11 mouse cellular contexts compared by ENCODE assay signal in genomic region chr11:88402290-88402689, GRCm38 (mm10).
DNase-seq lines count a peak whose midpoint lies in the region; ATAC-seq and TF ChIP-seq lines count a peak whose summit lies in the region.
"Had no signal": no experiment of that assay in that cellular context is flagged by ENCODE, and none has a peak within 500 bp of the region (broad histone marks: within the 10 kb centered on the region; RNA-seq: fewer than 3 reads in every experiment).

No protein-coding gene starts in this region.

- no peaks in the 10 kb centered on the region for H3K9me3 ChIP-seq in forebrain, embryonic 15.5 days
- no peaks in the 10 kb centered on the region for H3K9me3 ChIP-seq in midbrain, embryonic 15.5 days
- H3K9me3 ChIP-seq: megakaryocyte, embryonic 14.5 days had no signal

- DNase-seq in gastrocnemius, adult 2 months: no peak
- DNase-seq in gastrocnemius, postnatal 14 days: no peak
- peak; percentile 59 for DNase-seq in ES-CJ7 (ENCODE audit: low read depth, low spot score)
- no peak for DNase-seq in natural killer cell, adult 2 months (ENCODE audit: low spot score in 2 of 2)
- DNase-seq in retina, postnatal 1 day: no peak
- DNase-seq: cerebellum, postnatal 36 days; kidney, postnatal 36 days had no signal

- WGBS in forebrain, embryonic 15.5 days: 24% methylated on average over 7 of the region's 7 CpGs
- 24% methylated on average over 7 of the region's 7 CpGs for WGBS in midbrain, embryonic 15.5 days

- no peak overlapping the region for H3K4me3 ChIP-seq in gastrocnemius, adult 2 months
- no peak overlapping the region for H3K4me3 ChIP-seq in forebrain, embryonic 15.5 days
- H3K4me3 ChIP-seq in midbrain, embryonic 15.5 days: no peak overlapping the region
- H3K4me3 ChIP-seq: megakaryocyte, embryonic 14.5 days had no signal

- no peaks in the 10 kb centered on the region for H3K27me3 ChIP-seq in forebrain, embryonic 15.5 days
- no peaks in the 10 kb centered on the region for H3K27me3 ChIP-seq in midbrain, embryonic 15.5 days (replicated peaks)

- intact Hi-C loops in gastrocnemius, adult 2 months (cut with DNase I): no loop called here
- intact Hi-C loops in gastrocnemius, postnatal 14 days (cut with DNase I; ENCODE audit: low total_unique reads): no loop called here

- H3K36me3 ChIP-seq in forebrain, embryonic 15.5 days: no peaks in the 10 kb centered on the region
- no peaks in the 10 kb centered on the region for H3K36me3 ChIP-seq in midbrain, embryonic 15.5 days (replicated peaks)

- peak overlapping the region; percentile 70 for H3K27ac ChIP-seq in gastrocnemius, adult 2 months
- peak overlapping the region; percentile 55 for H3K27ac ChIP-seq in forebrain, embryonic 15.5 days (replicated peaks)
- H3K27ac ChIP-seq in midbrain, embryonic 15.5 days: peak overlapping the region; percentile 67

- no peak overlapping the region for H3K4me2 ChIP-seq in forebrain, embryonic 15.5 days (replicated peaks)
- H3K4me2 ChIP-seq in midbrain, embryonic 15.5 days: no peak overlapping the region

- no peak for ATAC-seq in forebrain, embryonic 15.5 days (replicated peaks)
- no peak for ATAC-seq in midbrain, embryonic 15.5 days (replicated peaks)
- no peak for ATAC-seq in frontal cortex, adult (ENCODE audit: low TSS enrichment)

- peaks cover 80% of the 10 kb centered on the region for H3K4me1 ChIP-seq in forebrain, embryonic 15.5 days
- peaks cover 78% of the 10 kb centered on the region for H3K4me1 ChIP-seq in midbrain, embryonic 15.5 days

- 0 out of 2 replicates have a peak overlapping the region, but pooled peaks have one; percentile 3 for H3K9ac ChIP-seq in forebrain, embryonic 15.5 days (replicated peaks)
- no peak overlapping the region for H3K9ac ChIP-seq in midbrain, embryonic 15.5 days

- TF ChIP-seq CTCF in gastrocnemius, adult 2 months (IDR thresholded peaks at IDR 0.05): no peak
